Mouse (Mus musculus): ENCODE measurements around the gene Gucy2c. TPM values are rescaled to one million over a fixed set of nuclear protein-coding genes. Genes with fewer than 3 reads are reported as not detected.

Gucy2c gene
- polyA plus RNA-seq, 1 experiment from 2014 or later, result not detected

DNA sequence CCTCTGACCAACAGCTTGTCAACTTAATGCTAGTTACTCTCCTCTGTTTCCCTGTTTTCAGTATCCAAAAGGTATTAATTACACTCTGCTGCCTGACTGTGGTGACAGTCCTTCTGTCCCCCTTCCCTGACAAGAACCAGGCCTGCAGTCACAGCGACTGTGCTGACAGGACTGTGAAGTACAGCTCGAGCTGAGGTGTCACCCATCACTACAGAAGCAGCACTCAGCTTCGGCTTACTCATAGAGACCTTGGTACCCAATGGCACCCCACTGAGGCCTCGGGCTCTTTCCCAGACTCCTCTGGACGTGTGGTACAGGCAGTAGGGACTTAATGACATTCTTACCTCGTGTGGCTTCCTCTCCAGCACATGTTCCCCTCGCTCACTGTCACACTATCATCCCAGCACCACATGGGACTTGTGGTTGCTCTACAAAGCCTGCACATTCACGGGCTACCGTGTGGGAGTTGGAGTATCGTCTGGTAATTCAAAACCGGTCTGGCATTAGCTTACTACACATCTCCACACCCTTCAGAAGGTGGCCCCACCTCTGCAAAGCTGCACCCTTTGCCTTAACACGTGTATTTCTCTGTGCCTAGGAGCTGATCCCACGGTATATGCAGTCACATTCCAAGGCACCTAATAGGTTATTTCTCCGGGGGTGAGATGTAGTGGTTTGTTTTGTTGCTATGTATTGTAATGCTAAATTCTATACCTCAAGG lies 113.1 kb downstream of the Gucy2c start:
- no peaks in the 10 kb centered on the region; the same call in 1 of the 2 replicates for H3K9me3 ChIP-seq
- no peak overlapping the region for H3K4me3 ChIP-seq
- no peak for DNase-seq (ENCODE audit: extremely low spot score, low spot score)
- peaks cover 8% of the 10 kb centered on the region; the same call in 1 of the 2 replicates for H3K27me3 ChIP-seq (ENCODE audit: poor library complexity, severe bottlenecking)
- no peak overlapping the region for H3K27ac ChIP-seq
- H3K4me1 ChIP-seq, result no peaks in the 10 kb centered on the region
- no peaks in the 10 kb centered on the region for H3K36me3 ChIP-seq (replicated peaks)
- 67% methylated on average over 14 of the region's 14 CpGs for WGBS

- no peak for DNase-seq (ENCODE audit: extremely low spot score, low spot score)
- Histone ChIP-seq H3K27ac (peak overlapping the region; percentile 65; the same call in 1 of the 2 replicates), H3K4me1 (peaks cover 15% of the 10 kb centered on the region), H3K36me3 (replicated peaks) (no peaks in the 10 kb centered on the region), H3K9me3 (no peaks in the 10 kb centered on the region), H3K27me3 (ENCODE audit: poor library complexity, severe bottlenecking) (peaks cover 49% of the 10 kb centered on the region), H3K4me3 (peak overlapping the region; percentile 55)
- WGBS, result 15% methylated on average over 11 of the region's 11 CpGs
These were observed 119.5 kb downstream of the Gucy2c start for GRCm38 (mm10) chr6:136662063-136662462.

DNA sequence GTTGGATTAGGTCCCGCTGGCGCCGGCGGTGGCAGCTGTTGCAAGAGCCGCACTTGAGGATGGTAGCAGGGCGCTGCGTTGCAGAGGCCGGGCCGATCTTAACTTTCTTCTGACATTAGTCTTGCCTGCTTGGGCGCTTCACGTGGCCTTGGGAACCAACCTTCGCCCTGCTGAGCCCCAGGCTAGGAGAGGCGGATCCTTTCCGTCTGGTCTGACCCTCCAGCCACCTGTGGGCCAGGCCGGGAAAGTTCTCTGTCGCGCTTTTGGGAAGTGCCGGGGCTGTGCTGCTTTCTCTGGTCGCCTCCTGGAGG lies 119.9 kb downstream of the Gucy2c start, which contains the start of gene Plbd1:
Gene Plbd1 (minus strand): TSS at position 223 of the 311 bp plus-strand sequence.
- DNase-seq (ENCODE audit: extremely low spot score, low spot score), result peak; percentile 39
- under 1% methylated on average over 19 of the region's 19 CpGs for WGBS

DNA sequence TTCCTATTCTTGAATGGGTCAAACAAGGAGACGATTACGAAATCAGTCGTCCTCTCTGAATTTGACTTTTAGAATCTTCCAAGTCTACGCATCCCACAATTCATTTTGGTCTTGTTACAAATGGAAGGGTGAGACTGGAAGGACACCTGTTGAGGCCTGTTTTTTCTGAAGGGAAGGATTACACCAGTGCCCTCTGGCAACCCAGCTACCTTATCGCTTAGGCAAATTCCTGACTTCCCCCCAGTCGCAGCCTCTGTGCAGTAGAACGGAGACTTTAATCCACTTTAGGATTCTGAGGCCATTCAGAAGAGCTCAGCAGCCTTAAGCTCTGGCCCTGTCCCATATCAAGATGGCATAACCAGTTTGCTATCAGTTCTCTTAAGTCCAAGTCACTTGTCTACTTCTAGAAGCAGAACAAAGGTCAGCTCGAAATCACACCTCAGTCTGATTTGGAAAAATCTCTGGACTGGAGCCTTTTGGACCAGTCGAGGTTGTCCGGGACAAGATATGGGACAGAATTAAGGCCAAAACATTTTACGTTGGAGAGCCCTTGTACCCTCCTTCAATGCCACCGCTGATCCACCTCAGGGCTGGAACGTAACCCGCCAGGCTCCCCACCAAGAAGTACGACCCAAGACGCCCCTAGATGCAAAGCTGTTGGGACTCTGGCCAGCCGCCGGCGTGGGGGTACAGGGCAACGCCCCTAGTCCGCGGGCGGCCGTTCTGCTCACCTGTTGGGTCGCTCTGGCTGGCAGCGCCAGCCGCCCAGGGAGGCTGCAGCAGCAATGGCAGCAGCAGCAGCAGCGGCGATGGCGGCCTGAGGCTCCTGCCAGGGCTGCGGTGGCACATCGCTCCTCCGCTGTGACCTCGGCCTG lies 120.5 kb downstream of the Gucy2c start:
- DNase-seq (ENCODE audit: extremely low spot score, low spot score), result no peak
- 11% methylated on average over 34 of the region's 34 CpGs for WGBS

More for the DNA sequence above, 119.9 kb downstream of the Gucy2c start, which contains the start of gene Plbd1:
- no peaks in the 10 kb centered on the region for H3K9me3 ChIP-seq
- H3K4me1 ChIP-seq, result peaks cover 15% of the 10 kb centered on the region
- no peaks in the 10 kb centered on the region for H3K36me3 ChIP-seq (replicated peaks)
- H3K27ac ChIP-seq, result peak within 1 kb of the TSS; percentile 65
- peak within 1 kb of the TSS; percentile 55 for H3K4me3 ChIP-seq
- peaks cover 49% of the 10 kb centered on the region for H3K27me3 ChIP-seq (ENCODE audit: poor library complexity, severe bottlenecking)

DNA sequence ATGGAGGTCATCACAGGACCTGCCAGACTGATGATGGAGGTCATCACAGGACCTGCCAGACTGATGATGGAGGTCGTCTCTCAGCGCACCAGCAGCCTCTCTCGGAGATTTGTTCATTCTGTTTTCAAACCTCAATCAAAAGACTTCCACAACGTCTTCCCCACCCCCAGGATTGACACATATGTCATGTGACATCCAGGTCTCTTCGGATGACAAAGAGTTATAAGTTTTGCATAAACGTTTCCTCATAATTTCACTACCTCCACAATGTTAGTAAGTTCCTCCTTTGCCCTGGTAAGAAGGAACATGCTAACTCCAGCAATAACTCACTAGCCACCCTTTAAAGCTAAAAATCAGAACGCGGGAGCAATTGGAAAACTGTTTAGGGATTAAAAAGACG lies 122.3 kb downstream of the Gucy2c start:
- Histone ChIP-seq H3K4me1 (peaks cover 15% of the 10 kb centered on the region), H3K27me3 (ENCODE audit: poor library complexity, severe bottlenecking) (peaks cover 49% of the 10 kb centered on the region), H3K36me3 (replicated peaks) (no peaks in the 10 kb centered on the region), H3K4me3 (no peak overlapping the region), H3K9me3 (no peaks in the 10 kb centered on the region), H3K27ac (no peak overlapping the region)
- 89% methylated on average over 9 of the region's 9 CpGs for WGBS
- DNase-seq (ENCODE audit: extremely low spot score, low spot score), result no peak

More for the DNA sequence above, 120.5 kb downstream of the Gucy2c start:
- peak overlapping the region; percentile 55 for H3K4me3 ChIP-seq
- H3K9me3 ChIP-seq, result no peaks in the 10 kb centered on the region
- peak overlapping the region; percentile 65 for H3K27ac ChIP-seq
- H3K36me3 ChIP-seq (replicated peaks), result no peaks in the 10 kb centered on the region
- H3K27me3 ChIP-seq (ENCODE audit: poor library complexity, severe bottlenecking), result peaks cover 49% of the 10 kb centered on the region
- peaks cover 15% of the 10 kb centered on the region for H3K4me1 ChIP-seq

- Histone ChIP-seq H3K9me3 (no peaks in the 10 kb centered on the region), H3K36me3 (replicated peaks) (no peaks in the 10 kb centered on the region), H3K27me3 (ENCODE audit: poor library complexity, severe bottlenecking) (peaks cover 40% of the 10 kb centered on the region), H3K4me1 (peaks cover 15% of the 10 kb centered on the region), H3K4me3 (no peak overlapping the region), H3K27ac (no peak overlapping the region)
- WGBS, result 89% methylated on average over 4 of the region's 4 CpGs
- DNase-seq (ENCODE audit: extremely low spot score, low spot score), result no peak
These were observed 123.3 kb downstream of the Gucy2c start for GRCm38 (mm10) chr6:136658303-136658702.

- Histone ChIP-seq H3K4me1 (peaks cover under 1% of the 10 kb centered on the region; the same call in 1 of the 2 replicates), H3K36me3 (replicated peaks) (no peaks in the 10 kb centered on the region), H3K4me3 (no peak overlapping the region), H3K9me3 (no peaks in the 10 kb centered on the region), H3K27me3 (ENCODE audit: poor library complexity, severe bottlenecking) (peaks cover 15% of the 10 kb centered on the region), H3K27ac (no peak overlapping the region)
- WGBS, result 74% methylated on average over 11 of the region's 11 CpGs
- DNase-seq (ENCODE audit: extremely low spot score, low spot score), result no peak
These were observed 125.8 kb downstream of the Gucy2c start for GRCm38 (mm10) chr6:136655786-136656185.

DNA sequence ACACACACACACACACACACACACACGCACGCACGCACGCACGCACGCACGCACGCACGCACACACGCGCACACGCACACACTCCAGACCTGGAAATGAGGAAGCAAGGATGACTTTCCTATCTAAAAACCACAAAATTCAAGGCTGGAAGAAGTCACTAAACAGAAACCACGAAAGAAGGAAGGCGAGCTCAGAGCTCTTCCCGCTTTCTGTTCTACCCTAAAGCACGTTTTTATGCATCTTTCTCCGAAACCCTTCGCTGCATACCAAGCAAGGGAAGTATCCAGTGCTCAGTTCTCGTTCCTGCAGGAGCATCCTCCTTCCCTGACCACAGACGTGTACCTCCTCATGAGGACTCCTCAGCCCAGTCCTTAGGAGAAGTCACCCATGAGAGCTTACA lies 127.1 kb downstream of the Gucy2c start:
- Histone ChIP-seq H3K36me3 (replicated peaks) (no peaks in the 10 kb centered on the region), H3K4me1 (no peaks in the 10 kb centered on the region), H3K27ac (no peak overlapping the region), H3K27me3 (ENCODE audit: poor library complexity, severe bottlenecking) (peaks cover 2% of the 10 kb centered on the region; the same call in 1 of the 2 replicates), H3K9me3 (no peaks in the 10 kb centered on the region), H3K4me3 (no peak overlapping the region)
- WGBS, result 95% methylated on average over 20 of the region's 20 CpGs
- no peak for DNase-seq (ENCODE audit: extremely low spot score, low spot score)

DNA sequence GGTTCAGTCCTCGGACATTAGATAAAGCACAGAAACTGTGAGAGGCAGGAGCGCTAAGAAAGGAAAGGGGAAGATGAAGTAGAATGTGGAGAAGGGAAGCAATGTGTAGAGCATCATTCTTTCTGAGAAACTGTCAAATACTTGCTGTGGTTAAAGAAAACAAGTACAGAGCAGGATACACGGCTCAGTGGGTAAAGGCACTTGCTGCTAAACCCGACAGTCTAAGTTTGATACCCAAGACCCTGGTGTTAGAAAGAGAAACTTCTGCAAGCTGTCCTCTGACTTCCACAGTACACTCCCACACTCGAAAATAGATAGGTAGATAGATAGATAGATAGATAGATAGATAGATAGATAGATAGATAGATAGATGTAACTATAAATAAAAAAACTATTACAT lies 128.2 kb downstream of the Gucy2c start:
- Histone ChIP-seq H3K27me3 (ENCODE audit: poor library complexity, severe bottlenecking) (no peaks in the 10 kb centered on the region), H3K27ac (no peak overlapping the region), H3K9me3 (no peaks in the 10 kb centered on the region), H3K36me3 (replicated peaks) (no peaks in the 10 kb centered on the region), H3K4me3 (no peak overlapping the region), H3K4me1 (no peaks in the 10 kb centered on the region)
- WGBS, result 86% methylated on average over 5 of the region's 5 CpGs
- DNase-seq (ENCODE audit: extremely low spot score, low spot score), result no peak

DNA sequence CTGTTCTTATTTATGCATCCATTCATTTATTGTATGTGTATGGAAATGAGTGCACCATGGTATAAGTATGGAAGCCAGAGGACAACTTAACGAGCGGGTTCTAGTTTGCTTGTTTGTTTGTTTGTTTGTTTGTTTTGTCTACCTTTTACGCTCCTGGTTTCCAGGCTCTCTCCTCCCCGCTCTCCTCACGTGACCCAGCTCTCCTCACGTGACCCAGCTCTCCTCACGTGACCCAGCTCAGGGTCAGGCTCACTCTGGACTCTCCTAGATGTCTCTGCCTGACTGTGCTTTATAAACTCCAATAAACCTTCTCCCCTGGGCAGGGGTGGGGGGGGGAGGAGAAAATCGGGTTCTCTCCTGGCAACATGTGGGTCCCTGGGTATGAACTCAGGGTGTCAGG lies 130.9 kb downstream of the Gucy2c start:
- no peak overlapping the region for H3K27ac ChIP-seq
- H3K4me3 ChIP-seq, result no peak overlapping the region
- 91% methylated on average over 8 of the region's 8 CpGs for WGBS
- no peaks in the 10 kb centered on the region for H3K36me3 ChIP-seq (replicated peaks)
- DNase-seq (ENCODE audit: extremely low spot score, low spot score), result no peak
- H3K9me3 ChIP-seq, result no peaks in the 10 kb centered on the region
- peaks cover 10% of the 10 kb centered on the region for H3K4me1 ChIP-seq
- no peaks in the 10 kb centered on the region for H3K27me3 ChIP-seq (ENCODE audit: poor library complexity, severe bottlenecking)

DNA sequence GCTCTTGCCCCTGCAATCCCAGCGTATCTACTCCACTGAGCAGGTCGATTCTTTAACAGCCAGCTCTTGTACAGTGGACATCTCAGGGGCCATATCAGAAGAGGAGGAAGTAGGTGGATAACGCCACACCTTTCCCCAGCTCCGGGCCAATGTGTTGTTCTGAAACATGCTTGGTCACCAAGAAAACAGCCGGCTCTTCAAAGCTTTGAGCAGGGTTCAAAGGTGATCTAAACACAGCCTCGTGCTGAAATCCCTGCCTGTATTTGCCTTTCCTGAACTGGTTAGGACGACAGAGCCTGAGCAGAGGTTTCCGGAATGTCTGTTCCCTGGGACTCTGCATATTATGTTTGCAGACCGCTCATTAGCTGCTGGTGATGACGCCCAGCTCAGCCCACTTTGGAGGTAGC lies 134.1 kb downstream of the Gucy2c start:
- Histone ChIP-seq H3K27ac (no peak overlapping the region), H3K27me3 (ENCODE audit: poor library complexity, severe bottlenecking) (no peaks in the 10 kb centered on the region), H3K4me1 (peaks cover 10% of the 10 kb centered on the region), H3K9me3 (peaks cover 3% of the 10 kb centered on the region; the same call in 1 of the 2 replicates), H3K4me3 (no peak overlapping the region), H3K36me3 (replicated peaks) (no peaks in the 10 kb centered on the region)
- 81% methylated on average over 10 of the region's 10 CpGs for WGBS
- no peak for DNase-seq (ENCODE audit: extremely low spot score, low spot score)

Measured in forebrain, embryonic 10.5 days (tissue).